Mouse (Mus musculus): ENCODE data around the gene Sar1a. TPM values are rescaled to one million over a fixed set of nuclear protein-coding genes. Genes with fewer than 3 reads are reported as not detected.

Gene Sar1a
- polyA plus RNA-seq, 1 experiment from 2014 or later: 246 TPM

DNA sequence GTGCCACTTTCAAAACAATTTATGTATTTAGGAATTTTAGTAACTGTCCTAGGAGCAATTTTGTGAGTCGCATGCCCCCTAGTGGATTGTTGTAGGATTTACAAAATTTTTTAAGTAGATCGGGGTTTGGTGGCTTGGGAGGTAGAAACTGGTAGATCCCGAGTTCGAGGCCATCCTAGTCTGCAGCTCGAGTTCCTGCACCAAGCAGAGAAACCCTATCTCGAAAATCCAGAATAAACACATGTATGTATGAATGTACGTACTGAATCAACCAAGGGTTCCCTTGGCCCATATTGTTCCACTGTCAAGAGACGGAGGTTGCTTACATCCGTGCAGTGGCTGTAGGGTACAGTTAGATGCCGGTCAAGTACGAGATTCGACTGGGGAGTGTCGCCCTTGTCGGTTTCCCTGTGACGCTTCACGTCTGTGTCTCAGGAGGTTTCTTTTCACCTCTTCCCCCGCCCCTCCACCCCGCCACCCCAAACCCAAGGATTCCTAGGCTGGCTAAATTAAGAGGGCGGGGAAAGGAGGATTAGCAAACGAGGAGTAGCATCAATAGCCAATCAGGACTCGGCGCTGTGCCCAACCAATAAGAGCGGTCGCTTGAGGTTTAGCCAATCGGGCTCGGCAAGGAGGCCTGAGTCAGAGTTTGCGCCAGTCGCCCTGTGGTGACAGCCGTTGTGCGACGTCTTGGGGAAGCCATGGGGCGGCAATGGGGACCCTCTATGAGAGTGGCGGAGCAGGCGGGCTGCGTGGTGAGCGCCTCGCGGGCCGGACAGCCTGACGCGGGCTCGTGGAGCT lies 15.0 kb downstream of the Sar1a start, which contains the start of gene Tysnd1:
TSS of gene Tysnd1 (plus strand) at position 645 of the 801 bp plus-strand sequence.
- under 1% methylated on average over 42 of the region's 42 CpGs for WGBS
- ATAC-seq (ENCODE audit: insufficient number of reproducible peaks, insufficient read depth, low FRiP score, low read depth): peak; percentile 96
- H3K9ac ChIP-seq (replicated peaks; ENCODE audit: low read depth, low read length): peak within 1 kb of the TSS; percentile 79
- H3K9me3 ChIP-seq (ENCODE audit: control insufficient read depth, low read depth, low read length): no peaks in the 10 kb centered on the region
- H3K4me1 ChIP-seq (ENCODE audit: control insufficient read depth, insufficient read depth, low read length): peaks cover 14% of the 10 kb centered on the region
- H3K4me2 ChIP-seq (replicated peaks; ENCODE audit: low read depth, low read length): peak within 1 kb of the TSS; percentile 100
- no peaks in the 10 kb centered on the region for H3K27me3 ChIP-seq (ENCODE audit: control insufficient read depth, insufficient read depth, low read length)
- peak within 1 kb of the TSS; percentile 98 for H3K4me3 ChIP-seq (ENCODE audit: low read depth, low read length)
- peaks cover 34% of the 10 kb centered on the region for H3K36me3 ChIP-seq (ENCODE audit: control insufficient read depth, insufficient read depth, low read length)
- H3K27ac ChIP-seq (ENCODE audit: low read length): peak within 1 kb of the TSS; percentile 55; the same call in 1 of the 2 replicates

DNA sequence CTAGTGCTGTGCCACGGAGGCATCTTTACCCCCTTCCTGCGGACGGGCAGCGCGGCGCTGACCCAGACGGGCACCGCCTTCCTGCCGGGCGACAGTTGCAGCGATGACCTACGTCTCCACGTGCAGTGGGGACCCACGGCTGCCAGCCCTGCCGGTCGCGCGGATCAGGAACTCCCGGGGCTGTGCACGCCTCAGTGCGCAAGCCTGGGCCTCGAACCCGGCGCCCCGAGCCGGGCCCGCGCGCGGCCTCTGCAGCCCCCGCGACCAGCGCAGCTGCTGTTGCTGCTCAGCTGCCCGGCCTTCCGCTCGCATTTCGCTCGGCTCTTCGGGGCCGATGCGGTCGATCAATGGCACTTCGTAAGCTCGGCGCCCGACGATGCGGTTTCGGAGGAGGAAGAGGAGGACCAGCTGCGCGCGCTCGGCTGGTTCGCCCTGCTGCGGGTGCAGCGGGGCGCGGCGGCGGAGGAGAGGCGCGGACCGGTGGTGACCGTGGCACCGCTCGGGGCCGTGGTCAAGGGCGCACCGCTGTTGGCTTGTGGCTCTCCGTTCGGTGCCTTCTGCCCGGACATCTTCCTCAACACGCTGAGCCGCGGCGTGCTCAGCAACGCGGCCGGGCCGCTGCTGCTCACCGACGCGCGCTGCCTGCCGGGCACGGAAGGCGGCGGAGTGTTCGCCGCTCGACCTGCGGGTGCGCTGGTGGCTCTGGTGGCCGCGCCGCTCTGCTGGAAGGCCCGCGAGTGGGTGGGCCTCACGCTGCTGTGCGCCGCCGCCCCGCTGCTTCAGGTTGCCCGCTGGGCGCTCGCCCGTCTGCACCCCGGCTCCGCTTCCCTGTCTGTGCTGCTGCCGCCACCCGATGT lies 15.8 kb downstream of the Sar1a start:
- Histone ChIP-seq H3K9ac (replicated peaks; ENCODE audit: low read depth, low read length) (peak overlapping the region; percentile 79), H3K9me3 (ENCODE audit: control insufficient read depth, low read depth, low read length) (no peaks in the 10 kb centered on the region), H3K4me2 (replicated peaks; ENCODE audit: low read depth, low read length) (peak overlapping the region; percentile 100), H3K27me3 (ENCODE audit: control insufficient read depth, insufficient read depth, low read length) (no peaks in the 10 kb centered on the region), H3K36me3 (ENCODE audit: control insufficient read depth, insufficient read depth, low read length) (peaks cover 26% of the 10 kb centered on the region), H3K4me1 (ENCODE audit: control insufficient read depth, insufficient read depth, low read length) (peaks cover 14% of the 10 kb centered on the region), H3K4me3 (ENCODE audit: low read depth, low read length) (peak overlapping the region; percentile 98), H3K27ac (ENCODE audit: low read length) (peak overlapping the region; percentile 55; the same call in 1 of the 2 replicates)
- peak; percentile 6; the same call in 1 of the 2 replicates for ATAC-seq (ENCODE audit: insufficient number of reproducible peaks, insufficient read depth, low FRiP score, low read depth)
- WGBS: under 1% methylated on average over 102 of the region's 111 CpGs

DNA sequence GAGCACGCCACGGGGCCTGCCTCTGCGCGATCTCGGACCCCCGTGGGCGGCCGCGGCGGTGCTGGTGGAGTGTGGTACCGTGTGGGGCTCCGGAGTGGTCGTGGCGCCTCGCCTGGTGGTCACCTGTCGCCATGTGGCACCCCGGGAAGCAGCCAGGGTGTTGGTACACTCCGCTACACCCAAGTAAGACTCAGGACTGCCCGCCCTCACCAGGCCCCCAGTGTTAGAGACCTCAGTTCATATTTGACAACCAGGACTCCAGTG lies 16.4 kb downstream of the Sar1a start:
- no peak for ATAC-seq (ENCODE audit: insufficient number of reproducible peaks, insufficient read depth, low FRiP score, low read depth)
- peak overlapping the region; percentile 98 for H3K4me3 ChIP-seq (ENCODE audit: low read depth, low read length)
- peak overlapping the region; percentile 79 for H3K9ac ChIP-seq (replicated peaks; ENCODE audit: low read depth, low read length)
- peaks cover 20% of the 10 kb centered on the region for H3K36me3 ChIP-seq (ENCODE audit: control insufficient read depth, insufficient read depth, low read length)
- H3K27ac ChIP-seq (ENCODE audit: low read length): no peak overlapping the region
- 9% methylated on average over 19 of the region's 19 CpGs for WGBS
- H3K4me1 ChIP-seq (ENCODE audit: control insufficient read depth, insufficient read depth, low read length): peaks cover 14% of the 10 kb centered on the region
- H3K4me2 ChIP-seq (replicated peaks; ENCODE audit: low read depth, low read length): peak overlapping the region; percentile 100
- no peaks in the 10 kb centered on the region for H3K27me3 ChIP-seq (ENCODE audit: control insufficient read depth, insufficient read depth, low read length)
- no peaks in the 10 kb centered on the region for H3K9me3 ChIP-seq (ENCODE audit: control insufficient read depth, low read depth, low read length)

DNA sequence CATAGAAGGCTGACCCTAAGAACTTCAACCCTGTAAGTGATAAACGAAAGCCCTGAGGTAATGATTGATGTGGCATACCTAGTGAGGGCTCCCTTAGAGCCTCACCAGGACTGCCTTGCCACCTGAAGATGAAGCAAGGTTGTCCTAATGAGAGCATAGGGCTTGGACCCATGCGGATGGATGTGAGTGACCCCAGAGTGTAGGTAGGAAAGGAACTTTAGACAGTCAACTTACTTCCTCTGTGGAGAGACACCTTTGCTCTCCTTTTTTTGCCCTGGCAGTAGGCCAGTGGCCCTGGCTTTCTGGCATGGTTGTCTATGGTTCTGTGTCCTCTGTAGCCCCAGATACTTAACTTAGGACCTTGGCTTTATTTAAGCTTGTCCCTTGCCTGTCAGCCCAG lies 16.9 kb downstream of the Sar1a start:
- 79% methylated on average over 2 of the region's 2 CpGs for WGBS
- H3K27me3 ChIP-seq (ENCODE audit: control insufficient read depth, insufficient read depth, low read length): no peaks in the 10 kb centered on the region
- peaks cover 14% of the 10 kb centered on the region for H3K4me1 ChIP-seq (ENCODE audit: control insufficient read depth, insufficient read depth, low read length)
- no peak overlapping the region for H3K27ac ChIP-seq (ENCODE audit: low read length)
- no peaks in the 10 kb centered on the region for H3K9me3 ChIP-seq (ENCODE audit: control insufficient read depth, low read depth, low read length)
- 0 out of 2 replicates have a peak overlapping the region, but pooled peaks have one; percentile 79 for H3K9ac ChIP-seq (replicated peaks; ENCODE audit: low read depth, low read length)
- peak overlapping the region; percentile 100 for H3K4me2 ChIP-seq (replicated peaks; ENCODE audit: low read depth, low read length)
- peak overlapping the region; percentile 98 for H3K4me3 ChIP-seq (ENCODE audit: low read depth, low read length)
- no peak for ATAC-seq (ENCODE audit: insufficient number of reproducible peaks, insufficient read depth, low FRiP score, low read depth)
- H3K36me3 ChIP-seq (ENCODE audit: control insufficient read depth, insufficient read depth, low read length): peaks cover 17% of the 10 kb centered on the region

DNA sequence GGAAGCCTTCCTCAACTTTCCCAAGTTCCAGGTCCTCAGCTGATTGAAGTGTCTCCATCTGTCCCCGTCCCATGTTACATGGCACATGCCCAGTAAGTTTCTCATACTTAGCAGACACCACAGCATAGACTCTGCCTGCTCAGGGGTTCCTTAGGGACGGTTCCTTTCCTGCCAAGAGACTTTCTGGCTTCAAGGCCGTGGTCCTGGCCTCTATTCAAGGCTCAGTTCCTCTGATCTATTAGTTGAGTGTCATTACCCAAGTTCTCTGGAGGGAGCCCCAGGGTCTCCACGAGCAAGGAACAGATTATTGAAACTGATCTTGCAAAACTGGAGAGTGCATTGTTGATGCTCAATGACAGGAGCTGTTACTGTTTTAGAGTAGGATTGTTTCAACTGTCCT lies 24.6 kb downstream of the Sar1a start:
- Histone ChIP-seq H3K27ac (ENCODE audit: low read length) (no peak overlapping the region), H3K4me2 (replicated peaks; ENCODE audit: low read depth, low read length) (no peak overlapping the region), H3K27me3 (ENCODE audit: control insufficient read depth, insufficient read depth, low read length) (no peaks in the 10 kb centered on the region), H3K4me1 (ENCODE audit: control insufficient read depth, insufficient read depth, low read length) (no peaks in the 10 kb centered on the region), H3K4me3 (ENCODE audit: low read depth, low read length) (no peak overlapping the region), H3K9me3 (ENCODE audit: control insufficient read depth, low read depth, low read length) (no peaks in the 10 kb centered on the region), H3K9ac (replicated peaks; ENCODE audit: low read depth, low read length) (no peak overlapping the region), H3K36me3 (ENCODE audit: control insufficient read depth, insufficient read depth, low read length) (peaks cover 18% of the 10 kb centered on the region; the same call in 1 of the 2 replicates)
- ATAC-seq (ENCODE audit: insufficient number of reproducible peaks, insufficient read depth, low FRiP score, low read depth): no peak
- WGBS: 81% methylated on average over 4 of the region's 4 CpGs

DNA sequence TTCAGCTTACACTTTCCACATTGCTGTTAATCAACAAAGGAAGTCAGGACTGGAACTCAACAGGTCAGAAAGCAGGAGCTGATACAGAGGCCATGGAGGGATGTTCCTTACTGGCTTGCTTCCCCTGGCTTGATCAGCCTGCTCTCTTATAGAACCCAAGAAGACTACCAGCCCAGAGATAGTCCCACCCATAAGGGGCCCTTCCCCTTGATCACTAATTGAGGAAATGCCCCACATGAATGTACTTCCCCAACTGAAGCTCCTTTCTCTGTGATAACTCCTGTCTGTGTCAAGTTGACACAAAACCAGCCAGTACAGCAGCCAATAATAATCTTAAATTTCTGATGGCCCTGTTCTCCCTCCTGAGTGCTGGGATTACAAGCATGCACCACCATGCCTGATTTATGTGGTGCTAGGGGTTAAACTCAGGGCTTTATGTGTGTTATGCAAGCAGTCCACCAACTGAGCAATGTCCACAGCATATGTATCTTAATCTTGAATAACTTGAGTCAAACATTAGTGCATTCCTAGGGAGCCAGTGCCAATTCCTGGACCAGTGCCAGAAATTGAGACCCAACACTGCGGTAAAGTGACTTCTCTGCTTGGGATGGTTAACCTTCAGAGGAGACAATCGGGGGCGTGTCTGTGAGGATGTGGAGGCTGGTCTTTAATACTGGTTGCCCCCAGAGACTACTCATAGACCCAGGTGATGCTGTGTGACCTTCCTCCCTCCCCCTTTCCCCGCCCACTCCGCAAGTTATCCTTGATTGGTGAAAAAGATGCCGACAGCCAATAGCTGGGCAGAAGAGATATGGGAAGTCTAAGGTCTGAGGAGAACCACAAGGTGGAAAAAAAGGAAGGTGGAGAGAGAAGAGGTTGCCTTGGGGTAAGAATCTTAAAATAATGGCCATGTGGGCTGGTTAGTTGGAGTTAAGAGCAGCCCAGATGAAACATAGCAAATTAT lies 26.6 kb downstream of the Sar1a start:
- H3K4me2 ChIP-seq (replicated peaks; ENCODE audit: low read depth, low read length): no peak overlapping the region
- WGBS: 75% methylated on average over 6 of the region's 6 CpGs
- ATAC-seq (ENCODE audit: insufficient number of reproducible peaks, insufficient read depth, low FRiP score, low read depth): no peak
- no peak overlapping the region for H3K27ac ChIP-seq (ENCODE audit: low read length)
- H3K9ac ChIP-seq (replicated peaks; ENCODE audit: low read depth, low read length): no peak overlapping the region
- no peak overlapping the region for H3K4me3 ChIP-seq (ENCODE audit: low read depth, low read length)
- no peaks in the 10 kb centered on the region for H3K4me1 ChIP-seq (ENCODE audit: control insufficient read depth, insufficient read depth, low read length)
- no peaks in the 10 kb centered on the region for H3K9me3 ChIP-seq (ENCODE audit: control insufficient read depth, low read depth, low read length)
- H3K36me3 ChIP-seq (ENCODE audit: control insufficient read depth, insufficient read depth, low read length): peaks cover 14% of the 10 kb centered on the region; the same call in 1 of the 2 replicates
- no peaks in the 10 kb centered on the region for H3K27me3 ChIP-seq (ENCODE audit: control insufficient read depth, insufficient read depth, low read length)

DNA sequence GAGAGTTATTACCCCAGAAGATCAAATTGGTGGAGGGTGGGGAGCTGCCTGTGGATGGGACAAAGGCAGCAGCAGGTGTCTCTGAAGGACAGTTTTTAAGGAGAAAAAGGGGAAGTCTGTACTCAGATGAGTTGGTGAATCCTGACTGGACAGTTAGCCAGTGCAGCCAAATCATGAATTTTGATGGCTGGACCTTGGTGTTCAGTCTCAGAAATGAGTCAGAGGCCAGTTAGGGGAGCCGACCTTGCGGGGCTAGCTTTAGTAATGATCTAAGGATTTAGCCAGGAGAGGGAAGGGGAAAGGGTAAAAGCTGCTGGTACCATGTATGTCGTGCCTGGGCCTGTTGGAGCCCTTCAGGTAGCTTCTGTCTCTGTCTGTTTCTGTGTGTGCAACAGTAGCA lies 33.5 kb downstream of the Sar1a start:
- 72% methylated on average over 3 of the region's 3 CpGs for WGBS
- Histone ChIP-seq H3K4me2 (replicated peaks; ENCODE audit: low read depth, low read length) (no peak overlapping the region), H3K27ac (ENCODE audit: low read length) (no peak overlapping the region), H3K9me3 (ENCODE audit: control insufficient read depth, low read depth, low read length) (no peaks in the 10 kb centered on the region), H3K9ac (replicated peaks; ENCODE audit: low read depth, low read length) (no peak overlapping the region), H3K4me1 (ENCODE audit: control insufficient read depth, insufficient read depth, low read length) (peaks cover 10% of the 10 kb centered on the region), H3K27me3 (ENCODE audit: control insufficient read depth, insufficient read depth, low read length) (no peaks in the 10 kb centered on the region), H3K36me3 (ENCODE audit: control insufficient read depth, insufficient read depth, low read length) (no peaks in the 10 kb centered on the region), H3K4me3 (ENCODE audit: low read depth, low read length) (no peak overlapping the region)
- no peak for ATAC-seq (ENCODE audit: insufficient number of reproducible peaks, insufficient read depth, low FRiP score, low read depth)

DNA sequence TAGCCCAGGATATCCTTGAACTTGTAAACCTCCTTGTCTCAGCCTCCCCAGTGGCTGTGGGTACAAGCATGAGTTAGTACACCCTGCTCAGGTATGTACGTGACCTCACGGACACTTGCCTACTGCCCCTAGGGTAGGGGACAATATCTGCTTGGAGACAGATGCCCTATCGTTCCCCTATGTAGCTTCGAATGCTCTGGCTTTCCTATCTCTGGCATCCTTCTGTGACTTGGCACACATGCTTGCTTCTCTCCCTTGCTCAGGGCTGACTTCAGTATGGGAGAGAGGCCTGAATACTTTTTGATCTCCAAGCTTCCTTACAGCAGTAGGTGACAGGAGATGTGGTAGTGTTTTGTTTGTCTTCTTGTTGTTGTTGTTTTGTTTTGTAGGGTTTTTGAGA lies 34.0 kb downstream of the Sar1a start:
- no peak overlapping the region for H3K27ac ChIP-seq (ENCODE audit: low read length)
- H3K4me3 ChIP-seq (ENCODE audit: low read depth, low read length): no peak overlapping the region
- no peak overlapping the region for H3K4me2 ChIP-seq (replicated peaks; ENCODE audit: low read depth, low read length)
- peaks cover 10% of the 10 kb centered on the region for H3K4me1 ChIP-seq (ENCODE audit: control insufficient read depth, insufficient read depth, low read length)
- ATAC-seq (ENCODE audit: insufficient number of reproducible peaks, insufficient read depth, low FRiP score, low read depth): no peak
- no peak overlapping the region for H3K9ac ChIP-seq (replicated peaks; ENCODE audit: low read depth, low read length)
- no peaks in the 10 kb centered on the region for H3K9me3 ChIP-seq (ENCODE audit: control insufficient read depth, low read depth, low read length)
- WGBS: 90% methylated on average over 4 of the region's 4 CpGs
- no peaks in the 10 kb centered on the region for H3K36me3 ChIP-seq (ENCODE audit: control insufficient read depth, insufficient read depth, low read length)
- H3K27me3 ChIP-seq (ENCODE audit: control insufficient read depth, insufficient read depth, low read length): no peaks in the 10 kb centered on the region

All from stomach, embryonic 14.5 days (tissue).